Mouse (Mus musculus): ENCODE results near the gene Noc2l. TPM values are rescaled to one million over a fixed set of nuclear protein-coding genes. Genes with fewer than 3 reads are reported as not detected.

Noc2l gene
- polyA plus RNA-seq (2015; fragmentation: Nextera tagmentation; extraction: Ambion mirVana), result 58.0 and 68.4 TPM in 2 replicates

DNA sequence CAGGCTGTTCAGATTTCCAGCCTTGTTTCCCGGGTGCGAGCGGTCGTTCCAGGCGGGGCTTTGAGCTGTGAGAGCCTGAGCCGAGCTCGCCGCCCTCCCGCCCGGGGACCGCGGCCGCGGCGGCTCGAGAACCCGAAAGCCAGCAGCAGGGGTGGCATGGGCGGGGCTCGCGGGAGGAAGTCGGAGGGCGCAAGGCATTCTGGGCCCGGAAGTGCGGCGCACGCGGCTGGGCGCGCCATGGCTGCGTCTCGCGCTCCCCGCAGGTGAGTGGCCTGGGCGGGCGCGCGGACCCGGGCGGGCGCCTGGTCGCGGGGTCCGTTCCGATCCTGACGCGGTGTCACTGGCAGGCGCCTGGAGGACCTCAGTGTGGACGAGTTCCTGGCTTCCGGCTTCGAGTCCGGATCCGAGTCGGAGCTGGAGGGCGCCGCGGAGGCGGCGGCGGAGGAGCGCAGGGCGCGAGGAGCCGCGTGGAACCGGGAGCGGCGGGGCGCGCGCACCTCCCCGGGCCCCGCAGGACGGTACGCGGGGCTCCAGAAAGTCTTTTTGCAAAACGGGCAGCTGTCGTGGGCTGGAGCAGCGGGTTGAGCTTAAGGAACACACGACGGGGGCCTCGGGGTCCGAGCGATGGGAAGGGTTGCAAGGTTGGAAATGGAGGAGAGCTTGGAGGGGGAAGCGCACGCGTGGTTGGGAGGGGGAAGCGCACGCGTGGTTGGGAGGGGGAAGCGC, at the start of gene Noc2l:
Gene Noc2l, plus strand, starts transcription at position 203 of the 726 bp plus-strand sequence.
- Histone ChIP-seq H3K27me3 (no peaks in the 10 kb centered on the region), H3K4me3 (peak within 1 kb of the TSS; percentile 97), H3K4me1 (peaks cover 25% of the 10 kb centered on the region), H3K36me3 (peaks cover 56% of the 10 kb centered on the region), H3K27ac (peak within 1 kb of the TSS; percentile 95), H3K9ac (peak within 1 kb of the TSS; percentile 76), H3K4me2 (peak within 1 kb of the TSS; percentile 92), H3K9me3 (no peaks in the 10 kb centered on the region)
- ATAC-seq (ENCODE audit: insufficient number of reproducible peaks, low FRiP score, low TSS enrichment, low read depth), result peak; percentile 82
- WGBS, result under 1% methylated on average over 89 of the region's 90 CpGs

DNA sequence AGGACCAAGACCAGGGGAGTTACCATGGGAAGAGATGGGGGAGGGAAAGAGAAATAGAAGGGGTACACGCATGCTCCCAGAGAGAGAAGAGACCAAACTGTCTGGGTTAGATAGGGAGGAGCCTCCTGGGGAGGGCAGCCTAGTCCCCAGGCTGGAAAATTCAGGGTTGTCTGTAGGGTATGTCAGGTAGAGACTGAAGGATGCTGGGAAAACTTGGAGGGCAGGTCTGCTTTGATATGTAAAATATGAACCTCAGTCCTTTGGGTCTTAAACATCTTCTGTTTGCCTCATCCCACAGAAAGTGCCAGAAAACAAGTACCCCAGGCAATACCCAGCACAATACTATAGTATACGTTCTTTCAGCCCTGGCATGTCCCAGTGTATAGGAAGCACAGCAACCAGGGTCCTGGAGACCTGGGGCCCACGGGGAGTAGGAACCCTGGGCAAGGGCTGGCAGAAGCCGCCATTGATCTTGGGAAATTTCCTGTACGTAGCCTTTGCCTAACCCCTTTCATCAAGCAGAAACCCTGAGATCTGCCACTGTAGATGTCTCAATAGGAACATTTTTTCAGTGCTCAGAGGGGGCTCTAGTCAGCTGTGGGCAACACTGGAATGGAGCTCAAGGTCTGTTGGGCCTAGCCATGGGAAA, 47.5 kb upstream of the Noc2l start:
- Histone ChIP-seq H3K9ac (no peak overlapping the region), H3K9me3 (no peaks in the 10 kb centered on the region), H3K27ac (no peak overlapping the region), H3K4me3 (no peak overlapping the region), H3K27me3 (no peaks in the 10 kb centered on the region), H3K4me2 (no peak overlapping the region), H3K4me1 (peaks cover 67% of the 10 kb centered on the region), H3K36me3 (peaks cover 23% of the 10 kb centered on the region)
- no peak for ATAC-seq (ENCODE audit: insufficient number of reproducible peaks, low FRiP score, low TSS enrichment, low read depth)
- WGBS, result 60% methylated on average over 5 of the region's 5 CpGs

DNA sequence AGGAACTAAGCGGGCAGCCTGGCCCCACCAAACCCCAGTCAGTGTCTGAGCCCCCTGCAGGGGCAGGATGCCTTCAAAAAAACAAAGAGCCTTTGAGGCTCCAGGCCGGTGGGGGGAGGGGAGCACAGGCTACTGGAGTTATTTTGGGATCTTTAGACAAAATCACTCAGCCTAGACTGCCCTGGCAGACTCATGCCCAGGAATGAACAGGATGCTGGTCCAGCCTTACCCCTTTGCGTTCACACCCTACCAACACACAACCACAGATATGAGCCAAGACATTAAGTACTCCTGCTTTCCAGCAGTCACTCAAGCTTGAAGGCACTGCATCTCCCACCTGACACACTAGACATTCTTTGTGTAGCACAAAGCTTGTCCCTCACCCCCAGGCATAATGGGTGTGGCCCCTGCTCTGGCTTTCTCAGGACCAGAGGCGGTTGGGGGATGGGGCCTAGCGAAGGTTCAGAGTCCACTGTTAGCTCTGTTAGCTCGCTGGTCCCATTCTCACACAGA, 46.9 kb upstream of the Noc2l start:
- no peak overlapping the region for H3K4me2 ChIP-seq
- no peaks in the 10 kb centered on the region for H3K9me3 ChIP-seq
- no peak overlapping the region for H3K4me3 ChIP-seq
- H3K27me3 ChIP-seq, result no peaks in the 10 kb centered on the region
- no peak for ATAC-seq (ENCODE audit: insufficient number of reproducible peaks, low FRiP score, low TSS enrichment, low read depth)
- peaks cover 23% of the 10 kb centered on the region for H3K36me3 ChIP-seq
- H3K4me1 ChIP-seq, result peaks cover 73% of the 10 kb centered on the region
- WGBS, result 29% methylated on average over 6 of the region's 6 CpGs
- peak overlapping the region; percentile 33; the same call in 1 of the 2 replicates for H3K27ac ChIP-seq
- no peak overlapping the region for H3K9ac ChIP-seq

DNA sequence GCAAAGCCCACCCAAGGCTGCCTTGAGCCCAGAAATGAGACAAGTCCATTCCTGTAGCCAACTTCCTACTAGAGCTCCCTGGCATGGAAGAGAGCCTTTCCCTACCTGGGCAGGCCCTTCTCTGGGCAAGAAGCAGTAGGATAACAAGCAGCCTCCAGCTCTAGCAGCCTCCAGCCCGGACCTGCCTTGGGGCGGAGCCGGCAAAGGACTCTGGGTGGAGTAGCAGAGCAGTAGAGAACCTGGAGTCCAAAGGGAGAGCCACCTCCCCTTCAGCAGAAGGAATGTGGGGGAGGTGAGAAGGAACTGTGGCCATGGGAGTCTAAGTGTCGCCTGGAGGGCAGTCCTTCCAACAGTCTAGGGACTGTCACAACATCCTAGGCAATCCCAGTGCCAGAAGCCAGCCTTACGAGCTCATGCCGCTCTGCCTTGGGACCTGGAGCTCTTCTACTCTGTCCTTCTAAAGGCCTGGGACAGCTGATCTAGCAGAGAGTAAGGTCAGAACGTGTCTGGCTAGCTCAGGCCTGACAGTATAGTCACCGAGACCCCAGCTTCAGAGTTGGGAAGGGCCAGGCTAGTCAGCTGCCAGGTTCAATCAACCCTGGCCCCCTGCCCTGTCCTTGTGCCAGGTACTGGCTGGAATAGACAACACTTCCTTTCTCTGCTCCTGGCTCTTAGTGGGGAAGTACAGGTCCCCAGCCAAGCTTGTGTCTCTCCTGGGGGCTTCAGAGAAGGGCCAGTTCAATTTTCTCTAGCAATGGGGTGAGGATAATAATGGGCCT, 43.2 kb upstream of the Noc2l start:
- H3K9ac ChIP-seq, result no peak overlapping the region
- peaks cover 14% of the 10 kb centered on the region for H3K36me3 ChIP-seq
- H3K4me3 ChIP-seq, result no peak overlapping the region
- WGBS, result 35% methylated on average over 8 of the region's 8 CpGs
- H3K4me1 ChIP-seq, result peaks cover 73% of the 10 kb centered on the region
- H3K27ac ChIP-seq, result peak overlapping the region; percentile 66
- H3K27me3 ChIP-seq, result no peaks in the 10 kb centered on the region
- no peak overlapping the region; the same call in 1 of the 2 replicates for H3K4me2 ChIP-seq
- H3K9me3 ChIP-seq, result no peaks in the 10 kb centered on the region
- ATAC-seq (ENCODE audit: insufficient number of reproducible peaks, low FRiP score, low TSS enrichment, low read depth), result no peak

DNA sequence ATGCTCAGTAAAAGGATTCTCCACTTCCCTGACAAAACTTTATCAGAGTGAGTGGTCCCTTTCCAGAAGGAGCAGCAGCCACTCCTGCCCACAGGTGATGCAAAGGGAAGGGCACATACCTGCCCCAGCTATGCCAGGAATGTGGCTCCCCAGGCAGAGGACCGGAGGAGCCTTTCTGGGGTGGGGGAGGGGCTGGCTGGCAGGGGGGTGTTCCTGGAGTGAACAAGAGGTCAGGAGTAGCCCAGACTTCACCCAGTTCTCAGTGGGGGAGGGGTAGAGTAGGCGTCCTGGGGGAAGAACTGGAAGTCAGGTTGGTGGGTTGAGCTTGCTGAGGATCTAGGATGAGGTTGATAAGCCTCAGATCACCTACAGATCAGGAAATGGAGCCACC, 42.6 kb upstream of the Noc2l start:
- Histone ChIP-seq H3K27me3 (no peaks in the 10 kb centered on the region), H3K4me3 (no peak overlapping the region), H3K9me3 (no peaks in the 10 kb centered on the region), H3K27ac (peak overlapping the region; percentile 66; the same call in 1 of the 2 replicates), H3K9ac (no peak overlapping the region), H3K36me3 (peaks cover 14% of the 10 kb centered on the region), H3K4me2 (no peak overlapping the region; the same call in 1 of the 2 replicates), H3K4me1 (peaks cover 68% of the 10 kb centered on the region)
- 9% methylated on average over 2 of the region's 2 CpGs for WGBS
- no peak for ATAC-seq (ENCODE audit: insufficient number of reproducible peaks, low FRiP score, low TSS enrichment, low read depth)

DNA sequence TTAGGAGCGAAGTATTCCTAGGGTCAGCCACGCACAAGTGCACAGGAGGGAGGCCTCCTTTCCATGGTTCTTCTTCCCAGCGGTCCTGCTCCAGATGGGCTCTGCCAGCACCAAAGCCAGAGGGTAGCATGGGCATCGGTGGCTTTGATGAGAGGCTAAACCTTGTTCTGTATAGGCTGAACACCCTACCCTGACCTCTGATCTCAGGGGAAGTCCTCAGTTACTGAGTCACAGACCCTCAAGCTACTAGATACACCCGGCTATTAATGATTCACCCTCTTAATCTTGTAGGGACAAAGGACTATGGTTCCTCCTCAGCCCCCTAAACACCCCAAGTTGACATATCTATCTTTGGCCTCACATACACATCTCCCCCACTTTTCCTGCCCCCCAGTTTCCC, 41.9 kb upstream of the Noc2l start:
- Histone ChIP-seq H3K4me2 (no peak overlapping the region), H3K27me3 (no peaks in the 10 kb centered on the region), H3K36me3 (peaks cover 14% of the 10 kb centered on the region), H3K4me3 (no peak overlapping the region), H3K9ac (no peak overlapping the region), H3K9me3 (no peaks in the 10 kb centered on the region), H3K27ac (no peak overlapping the region), H3K4me1 (peaks cover 61% of the 10 kb centered on the region)
- no peak for ATAC-seq (ENCODE audit: insufficient number of reproducible peaks, low FRiP score, low TSS enrichment, low read depth)
- WGBS, result 68% methylated on average over 5 of the region's 5 CpGs

DNA sequence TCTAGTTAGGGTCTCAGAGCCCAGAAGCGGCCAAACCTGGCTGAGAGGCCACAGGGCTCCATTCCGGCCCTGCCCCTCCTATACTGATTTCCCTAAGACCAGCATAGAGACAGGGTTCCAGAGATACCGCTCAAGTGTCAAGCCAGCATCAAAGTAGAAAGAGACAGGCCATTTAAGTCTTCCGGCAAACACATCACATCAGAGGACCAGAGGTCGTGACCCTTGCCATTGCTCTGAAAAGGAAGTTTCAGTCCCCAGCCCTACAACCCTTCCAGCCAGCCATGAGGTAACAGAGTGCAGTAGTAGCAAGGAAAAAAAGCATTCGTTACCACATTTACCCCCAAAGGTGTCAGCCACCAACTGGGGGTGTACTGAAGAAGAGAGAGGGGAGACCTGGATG, 41.5 kb upstream of the Noc2l start:
- Histone ChIP-seq H3K36me3 (peaks cover 14% of the 10 kb centered on the region), H3K4me1 (peaks cover 56% of the 10 kb centered on the region), H3K27me3 (no peaks in the 10 kb centered on the region), H3K9me3 (no peaks in the 10 kb centered on the region), H3K4me2 (no peak overlapping the region), H3K9ac (no peak overlapping the region), H3K27ac (no peak overlapping the region), H3K4me3 (no peak overlapping the region)
- ATAC-seq (ENCODE audit: insufficient number of reproducible peaks, low FRiP score, low TSS enrichment, low read depth), result no peak
- WGBS, result 44% methylated on average over 6 of the region's 6 CpGs

DNA sequence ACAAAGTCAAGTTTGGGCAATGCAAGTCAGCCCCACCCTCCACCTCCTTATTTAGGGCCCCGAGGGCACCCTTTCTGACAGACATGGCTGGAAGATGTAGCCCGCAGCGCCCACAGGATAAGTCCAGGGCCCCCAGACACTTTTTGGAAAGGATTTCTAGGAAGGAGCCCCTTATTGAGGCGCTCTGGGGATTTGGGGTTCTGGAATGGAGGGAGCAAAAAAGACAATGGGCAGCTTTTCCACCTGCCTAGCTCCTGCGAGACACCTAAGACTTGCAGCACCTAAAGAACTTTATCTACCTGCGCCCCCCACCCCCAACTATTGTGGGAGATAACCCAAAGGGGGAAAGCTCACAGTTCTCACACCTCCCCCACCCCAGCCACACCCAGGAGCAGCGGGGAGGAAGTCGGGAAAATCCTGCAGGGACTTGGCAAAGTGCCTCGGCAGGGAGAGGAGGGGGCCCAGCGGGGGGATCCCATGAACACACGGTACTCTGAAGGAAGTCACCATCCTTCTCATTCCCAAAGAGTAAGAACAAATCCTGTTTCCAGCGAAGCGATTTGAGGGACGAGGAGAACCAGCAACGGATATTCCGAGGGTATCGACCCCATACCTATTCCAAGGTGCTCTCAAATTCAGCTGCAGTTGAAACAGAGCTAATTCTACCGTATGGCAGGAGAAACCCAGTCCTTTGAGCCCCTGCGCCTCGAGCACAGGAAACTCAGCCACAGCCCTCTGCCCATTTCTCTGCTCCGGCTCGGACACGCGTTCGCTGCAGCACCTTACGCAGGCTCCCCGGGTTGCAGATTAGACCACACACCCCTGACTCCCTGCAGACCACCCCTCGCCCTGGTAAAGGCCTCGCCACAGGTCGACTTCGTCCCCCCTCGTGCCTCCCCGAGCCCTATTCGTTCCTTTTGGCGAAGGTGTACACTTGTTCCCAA, 39.6 kb upstream of the Noc2l start:
- no peak for ATAC-seq (ENCODE audit: insufficient number of reproducible peaks, low FRiP score, low TSS enrichment, low read depth)
- 2% methylated on average over 35 of the region's 35 CpGs for WGBS
- no peaks in the 10 kb centered on the region for H3K27me3 ChIP-seq
- H3K27ac ChIP-seq, result peak overlapping the region; percentile 77
- peaks cover 50% of the 10 kb centered on the region for H3K4me1 ChIP-seq
- H3K9ac ChIP-seq, result peak overlapping the region; percentile 77
- H3K9me3 ChIP-seq, result no peaks in the 10 kb centered on the region
- peak overlapping the region; percentile 90 for H3K4me2 ChIP-seq
- peak overlapping the region; percentile 96 for H3K4me3 ChIP-seq
- H3K36me3 ChIP-seq, result peaks cover 7% of the 10 kb centered on the region

DNA sequence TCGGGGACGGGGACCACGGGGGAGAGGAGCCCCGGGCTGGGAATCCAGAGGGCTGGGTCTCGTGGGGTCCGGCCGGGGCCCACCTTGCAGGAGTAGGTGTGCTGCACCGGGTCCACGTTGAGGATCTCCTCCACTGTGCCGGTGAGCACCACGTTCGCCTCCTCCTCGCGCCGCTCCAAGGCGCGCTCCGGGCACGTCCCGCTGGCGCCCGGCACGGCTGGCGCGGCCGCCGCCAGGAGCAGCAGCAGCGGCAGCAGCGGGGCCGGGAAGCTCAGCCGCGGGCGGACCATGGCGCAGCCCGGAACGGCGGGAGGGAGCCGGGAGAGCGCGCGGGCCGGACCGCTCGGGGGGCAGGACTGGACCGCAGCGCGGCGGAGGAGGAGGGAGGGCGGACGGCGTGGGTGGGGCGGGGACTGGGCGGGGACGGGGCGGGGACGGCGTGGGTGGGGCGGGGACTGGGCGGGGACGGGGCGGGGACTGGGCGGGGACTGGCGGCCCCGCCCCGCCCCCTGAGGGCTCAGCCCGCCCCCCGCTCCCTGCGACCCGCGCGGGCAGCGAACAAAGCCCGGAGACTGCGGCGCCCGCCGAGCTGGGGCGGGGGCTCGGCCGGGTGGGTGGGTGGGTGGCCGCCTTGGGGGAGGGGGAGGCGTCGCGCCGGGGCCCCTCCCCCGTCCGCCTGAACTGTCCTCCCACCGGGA, 38.5 kb upstream of the Noc2l start, which contains the start of gene Agrn:
Gene Agrn, minus strand, starts transcription at position 358 of the 698 bp plus-strand sequence.
- peak within 1 kb of the TSS; percentile 96 for H3K4me3 ChIP-seq
- 0 out of 2 replicates have a peak, but pooled peaks cover 2% of the 10 kb centered on the region for H3K27me3 ChIP-seq
- ATAC-seq (ENCODE audit: insufficient number of reproducible peaks, low FRiP score, low TSS enrichment, low read depth), result peak; percentile 86
- H3K9me3 ChIP-seq, result no peaks in the 10 kb centered on the region
- 0% methylated on average over 13 of the region's 88 CpGs for WGBS
- H3K36me3 ChIP-seq, result peaks cover 3% of the 10 kb centered on the region; the same call in 1 of the 2 replicates
- H3K27ac ChIP-seq, result peak within 1 kb of the TSS; percentile 90
- H3K4me1 ChIP-seq, result peaks cover 44% of the 10 kb centered on the region
- H3K9ac ChIP-seq, result peak within 1 kb of the TSS; percentile 77
- peak within 1 kb of the TSS; percentile 90 for H3K4me2 ChIP-seq

DNA sequence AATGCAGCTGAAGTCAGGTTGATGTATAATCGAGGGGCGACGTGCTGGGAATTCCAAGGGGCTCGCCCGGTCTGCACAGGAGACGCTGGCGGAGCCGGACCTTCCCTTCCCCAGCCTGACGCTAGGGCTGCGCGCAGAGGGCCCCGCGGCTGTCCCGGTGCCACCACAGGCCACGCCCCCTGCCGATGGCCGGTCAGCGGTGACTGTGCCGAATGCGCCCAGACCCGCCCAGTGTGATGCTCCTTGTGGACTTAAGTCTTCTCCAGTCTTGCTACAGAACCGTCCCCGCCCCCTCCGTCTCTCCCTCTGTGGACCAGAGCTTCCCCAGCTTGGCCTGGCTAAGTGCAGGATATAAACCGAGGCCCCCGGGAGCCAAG, 38.0 kb upstream of the Noc2l start:
- peak overlapping the region; percentile 90 for H3K4me2 ChIP-seq
- WGBS, result 0% methylated on average over 26 of the region's 26 CpGs
- H3K9me3 ChIP-seq, result no peaks in the 10 kb centered on the region
- H3K9ac ChIP-seq, result peak overlapping the region; percentile 40
- H3K4me3 ChIP-seq, result peak overlapping the region; percentile 96
- peaks cover 44% of the 10 kb centered on the region for H3K4me1 ChIP-seq
- H3K27ac ChIP-seq, result peak overlapping the region; percentile 90
- H3K27me3 ChIP-seq, result peaks cover 7% of the 10 kb centered on the region; the same call in 1 of the 2 replicates
- peaks cover 3% of the 10 kb centered on the region; the same call in 1 of the 2 replicates for H3K36me3 ChIP-seq
- peak; percentile 82 for ATAC-seq (ENCODE audit: insufficient number of reproducible peaks, low FRiP score, low TSS enrichment, low read depth)
